In genomic region chr1:193568586-193569174, GRCm38 (mm10) we compare ENCODE assay signal across 15 mouse cellular contexts.
DNase-seq lines count a peak whose midpoint lies in the region; ATAC-seq and TF ChIP-seq lines count a peak whose summit lies in the region.
"Had no signal": no experiment of that assay in that cellular context is flagged by ENCODE, and none has a peak within 500 bp of the region (broad histone marks: within the 10 kb centered on the region; RNA-seq: fewer than 3 reads in every experiment).

No protein-coding gene starts in this region.

- no peak overlapping the region for H3K4me3 ChIP-seq in midbrain, embryonic 10.5 days
- no peak overlapping the region for H3K4me3 ChIP-seq in midbrain, embryonic 13.5 days (replicated peaks)
- H3K4me3 ChIP-seq in embryonic facial prominence, embryonic 11.5 days (ENCODE audit: low read depth, low read length) = no peak overlapping the region
- no peak overlapping the region for H3K4me3 ChIP-seq in kidney, postnatal 0 days (replicated peaks; ENCODE audit: low read depth, low read length)
- H3K4me3 ChIP-seq in stomach, embryonic 16.5 days (replicated peaks; ENCODE audit: low read length) = no peak overlapping the region
- no peak overlapping the region for H3K4me3 ChIP-seq in hindbrain, embryonic 13.5 days
- H3K4me3 ChIP-seq: forebrain, embryonic 12.5 days; heart, embryonic 10.5 days; neural tube, embryonic 13.5 days had no signal

- 58% methylated on average over 4 of the region's 4 CpGs for WGBS in midbrain, embryonic 10.5 days
- WGBS in midbrain, embryonic 13.5 days = 54% methylated on average over 4 of the region's 4 CpGs
- 33% methylated on average over 4 of the region's 4 CpGs for WGBS in embryonic facial prominence, embryonic 11.5 days
- 46% methylated on average over 4 of the region's 4 CpGs for WGBS in kidney, postnatal 0 days
- 39% methylated on average over 4 of the region's 4 CpGs for WGBS in stomach, embryonic 16.5 days
- 49% methylated on average over 4 of the region's 4 CpGs for WGBS in hindbrain, embryonic 13.5 days

- H3K9me3 ChIP-seq in midbrain, embryonic 10.5 days (replicated peaks) = no peaks in the 10 kb centered on the region
- no peaks in the 10 kb centered on the region for H3K9me3 ChIP-seq in midbrain, embryonic 13.5 days
- no peaks in the 10 kb centered on the region for H3K9me3 ChIP-seq in embryonic facial prominence, embryonic 11.5 days (replicated peaks; ENCODE audit: control insufficient read depth, low read length)
- no peaks in the 10 kb centered on the region for H3K9me3 ChIP-seq in kidney, postnatal 0 days (replicated peaks; ENCODE audit: low read length)
- no peaks in the 10 kb centered on the region for H3K9me3 ChIP-seq in stomach, embryonic 16.5 days (replicated peaks; ENCODE audit: control insufficient read depth, low read length)
- no peaks in the 10 kb centered on the region for H3K9me3 ChIP-seq in hindbrain, embryonic 13.5 days
- H3K9me3 ChIP-seq: forebrain, embryonic 12.5 days; heart, embryonic 10.5 days; neural tube, embryonic 13.5 days had no signal

- no peak for TF ChIP-seq CTCF in kidney, postnatal 0 days (IDR thresholded peaks at IDR 0.05; ENCODE audit: low read depth)

- H3K27ac ChIP-seq in midbrain, embryonic 10.5 days (replicated peaks) = 0 out of 2 replicates have a peak overlapping the region, but pooled peaks have one; percentile 1
- no peak overlapping the region for H3K27ac ChIP-seq in midbrain, embryonic 13.5 days
- no peak overlapping the region for H3K27ac ChIP-seq in embryonic facial prominence, embryonic 11.5 days (replicated peaks; ENCODE audit: low read depth, low read length)
- H3K27ac ChIP-seq in kidney, postnatal 0 days = no peak overlapping the region
- H3K27ac ChIP-seq in stomach, embryonic 16.5 days (ENCODE audit: low read length) = peak overlapping the region; percentile 85
- H3K27ac ChIP-seq in hindbrain, embryonic 13.5 days = no peak overlapping the region
- H3K27ac ChIP-seq: forebrain, embryonic 12.5 days; heart, embryonic 10.5 days; liver, embryonic 14.5 days; neural tube, embryonic 13.5 days had no signal

- no peaks in the 10 kb centered on the region for H3K27me3 ChIP-seq in midbrain, embryonic 10.5 days (ENCODE audit: low read depth, poor library complexity, severe bottlenecking)
- H3K27me3 ChIP-seq in midbrain, embryonic 13.5 days = no peaks in the 10 kb centered on the region
- no peaks in the 10 kb centered on the region for H3K27me3 ChIP-seq in embryonic facial prominence, embryonic 11.5 days (ENCODE audit: control insufficient read depth, insufficient read depth, low read length)
- no peaks in the 10 kb centered on the region for H3K27me3 ChIP-seq in kidney, postnatal 0 days (ENCODE audit: insufficient read depth, low read length)
- H3K27me3 ChIP-seq in stomach, embryonic 16.5 days (ENCODE audit: control insufficient read depth, insufficient read depth, low read length) = no peaks in the 10 kb centered on the region
- H3K27me3 ChIP-seq in hindbrain, embryonic 13.5 days = no peaks in the 10 kb centered on the region
- H3K27me3 ChIP-seq: neural tube, embryonic 13.5 days had no signal

- ATAC-seq in midbrain, embryonic 13.5 days = no peak
- ATAC-seq in embryonic facial prominence, embryonic 11.5 days (replicated peaks; ENCODE audit: insufficient number of reproducible peaks, low FRiP score, low TSS enrichment, low read depth) = no peak; the same call in 1 of the 2 replicates
- peak; percentile 43; the same call in 1 of the 2 replicates for ATAC-seq in kidney, postnatal 0 days (replicated peaks; ENCODE audit: low FRiP score, low read depth)
- no peak for ATAC-seq in stomach, embryonic 16.5 days (ENCODE audit: insufficient read depth, low FRiP score)
- no peak for ATAC-seq in erythroid progenitor cell, adult 5-6 weeks (replicated peaks; ENCODE audit: low FRiP score, poor library complexity, severe bottlenecking)
- ATAC-seq in hindbrain, embryonic 13.5 days (ENCODE audit: low FRiP score) = no peak
- ATAC-seq: CD4-positive, CD25-positive, alpha-beta regulatory T cell, adult 4 months had no signal

- no peak overlapping the region for H3K4me2 ChIP-seq in midbrain, embryonic 13.5 days (replicated peaks)
- no peak overlapping the region for H3K4me2 ChIP-seq in embryonic facial prominence, embryonic 11.5 days (ENCODE audit: low read depth, low read length)
- H3K4me2 ChIP-seq in kidney, postnatal 0 days (ENCODE audit: low read length) = no peak overlapping the region
- no peak overlapping the region for H3K4me2 ChIP-seq in stomach, embryonic 16.5 days (ENCODE audit: low read depth, low read length)
- no peak overlapping the region for H3K4me2 ChIP-seq in hindbrain, embryonic 13.5 days
- H3K4me2 ChIP-seq: forebrain, embryonic 12.5 days; neural tube, embryonic 13.5 days had no signal

- DNase-seq in midbrain, embryonic 10.5 days (ENCODE audit: low spot score) = no peak
- DNase-seq in embryonic facial prominence, embryonic 11.5 days (ENCODE audit: low spot score) = peak; percentile 49
- DNase-seq in kidney, postnatal 0 days (ENCODE audit: low spot score) = peak; percentile 58
- DNase-seq in embryo, embryonic 10 days (ENCODE audit: low spot score) = no peak
- DNase-seq: cerebellum, adult 9-10 months; embryo, embryonic 11 days had no signal

- 0 out of 2 replicates have a peak, but pooled peaks cover 10% of the 10 kb centered on the region for H3K4me1 ChIP-seq in midbrain, embryonic 10.5 days
- H3K4me1 ChIP-seq in midbrain, embryonic 13.5 days (replicated peaks) = peaks cover 16% of the 10 kb centered on the region
- no peaks in the 10 kb centered on the region for H3K4me1 ChIP-seq in embryonic facial prominence, embryonic 11.5 days (ENCODE audit: control insufficient read depth, insufficient read depth, low read length)
- 0 out of 2 replicates have a peak, but pooled peaks cover 5% of the 10 kb centered on the region for H3K4me1 ChIP-seq in kidney, postnatal 0 days (replicated peaks; ENCODE audit: insufficient read depth, low read length)
- peaks cover 11% of the 10 kb centered on the region; the same call in 1 of the 2 replicates for H3K4me1 ChIP-seq in stomach, embryonic 16.5 days (ENCODE audit: control insufficient read depth, insufficient read depth, low read length)
- no peaks in the 10 kb centered on the region for H3K4me1 ChIP-seq in hindbrain, embryonic 13.5 days (replicated peaks)

- H3K9ac ChIP-seq in midbrain, embryonic 13.5 days (replicated peaks) = no peak overlapping the region
- H3K9ac ChIP-seq in embryonic facial prominence, embryonic 11.5 days (replicated peaks; ENCODE audit: low read length) = no peak overlapping the region
- no peak overlapping the region for H3K9ac ChIP-seq in kidney, postnatal 0 days (ENCODE audit: low read depth, low read length)
- no peak overlapping the region for H3K9ac ChIP-seq in stomach, embryonic 16.5 days (ENCODE audit: low read length)
- H3K9ac ChIP-seq in hindbrain, embryonic 13.5 days = no peak overlapping the region
- H3K9ac ChIP-seq: forebrain, embryonic 12.5 days; liver, embryonic 14.5 days; neural tube, embryonic 13.5 days had no signal

- H3K36me3 ChIP-seq in midbrain, embryonic 10.5 days = no peaks in the 10 kb centered on the region
- no peaks in the 10 kb centered on the region for H3K36me3 ChIP-seq in midbrain, embryonic 13.5 days
- no peaks in the 10 kb centered on the region for H3K36me3 ChIP-seq in embryonic facial prominence, embryonic 11.5 days (replicated peaks; ENCODE audit: control insufficient read depth, insufficient read depth, low read depth, low read length)
- no peaks in the 10 kb centered on the region for H3K36me3 ChIP-seq in kidney, postnatal 0 days (ENCODE audit: insufficient read depth, low read length)
- no peaks in the 10 kb centered on the region for H3K36me3 ChIP-seq in stomach, embryonic 16.5 days (ENCODE audit: control insufficient read depth, insufficient read depth, low read length)
- H3K36me3 ChIP-seq in hindbrain, embryonic 13.5 days = no peaks in the 10 kb centered on the region
- H3K36me3 ChIP-seq: forebrain, embryonic 12.5 days; heart, embryonic 10.5 days; neural tube, embryonic 13.5 days had no signal

Comparison
In these comparisons a context has a peak if more than half of its experiments do, and no peak if none do; other contexts are left out.
1. H3K27ac ChIP-seq: peak in midbrain, embryonic 10.5 days (single experiment) and stomach, embryonic 16.5 days (single experiment); none in midbrain, embryonic 13.5 days (single experiment), embryonic facial prominence, embryonic 11.5 days (single experiment), kidney, postnatal 0 days (single experiment) and hindbrain, embryonic 13.5 days (single experiment).
2. DNase-seq: peak in embryonic facial prominence, embryonic 11.5 days (single experiment) and kidney, postnatal 0 days (single experiment); none in midbrain, embryonic 10.5 days (single experiment) and embryo, embryonic 10 days (single experiment).